Mouse (Mus musculus): ENCODE results near the gene Chrna3.

- TF ChIP-seq CTCF (IDR thresholded peaks at IDR 0.05; ENCODE audit: low read depth, low read length), result no peak
- no peak for TF ChIP-seq POLR2A (IDR thresholded peaks at IDR 0.05; ENCODE audit: extremely low read depth, insufficient read depth, low read length)
These were observed 13.6 kb upstream of the Chrna3 start for GRCm38 (mm10) chr9:55039983-55040382.
